Mouse (Mus musculus) hindbrain, embryonic 10.5 days (tissue): ENCODE data around the gene Rtl5. TPM values are rescaled to one million over a fixed set of nuclear protein-coding genes. Genes with fewer than 3 reads are reported as not detected.
"Not testable (repeated sequence)": the region's sequence is repeated elsewhere in the genome, so short reads cannot be mapped to it uniquely, and the experiment has no call there.

ENCODE experiments used
- DNase-seq: peaks from one replicate; pipeline ENCODE4 v3.0.0-alpha.2; 2017; ENCODE audit warnings: low spot score
- H3K27ac ChIP-seq: fragments of 300-500 bp; sonication (generic); 2 replicates; pipeline ENCODE4 v1.5.1; 2016; ENCODE audit warnings: mild to moderate bottlenecking, moderate library complexity
- H3K27me3 ChIP-seq: fragments of 300-500 bp; sonication (generic); 2 replicates; pipeline ENCODE4 v1.6.1; 2016; ENCODE audit warnings: mild to moderate bottlenecking; ENCODE audit not compliant: poor library complexity, insufficient read depth, severe bottlenecking
- H3K36me3 ChIP-seq: fragments of 300-500 bp; sonication (generic); 2 replicates; pipeline ENCODE4 v1.6.1; 2016; ENCODE audit warnings: mild to moderate bottlenecking, moderate library complexity
- H3K4me1 ChIP-seq: fragments of 300-500 bp; sonication (generic); replicated peaks from 2 replicates; pipeline ENCODE4 v1.6.1; 2016; ENCODE audit warnings: mild to moderate bottlenecking
- H3K4me3 ChIP-seq: fragments of 300-500 bp; sonication (generic); 2 replicates; pipeline ENCODE4 v1.5.1; 2016; ENCODE audit warnings: mild to moderate bottlenecking, moderate library complexity
- H3K9me3 ChIP-seq: fragments of 300-500 bp; sonication (generic); 2 replicates; pipeline ENCODE4 v1.6.1; 2016; ENCODE audit warnings: mild to moderate bottlenecking, moderate library complexity
- WGBS: fragments of 180-500 bp; shearing (Covaris S2); methylation state at CpG from one replicate; pipeline ENCODE4 v1.1.7; 2016; 5-methylcytosine and 5-hydroxymethylcytosine counted together
- polyA plus RNA-seq: library from polyadenylated mRNA; unstranded; fragments of >200 nt; fragmentation: Nextera tagmentation; extraction: Ambion mirVana; gene quantifications from 2 replicates; pipeline ENCODE4 v1.2.1, GENCODE M21; 2016

Gene Rtl5
- 2.8 and 3.6 TPM in 2 replicates for polyA plus RNA-seq

DNA sequence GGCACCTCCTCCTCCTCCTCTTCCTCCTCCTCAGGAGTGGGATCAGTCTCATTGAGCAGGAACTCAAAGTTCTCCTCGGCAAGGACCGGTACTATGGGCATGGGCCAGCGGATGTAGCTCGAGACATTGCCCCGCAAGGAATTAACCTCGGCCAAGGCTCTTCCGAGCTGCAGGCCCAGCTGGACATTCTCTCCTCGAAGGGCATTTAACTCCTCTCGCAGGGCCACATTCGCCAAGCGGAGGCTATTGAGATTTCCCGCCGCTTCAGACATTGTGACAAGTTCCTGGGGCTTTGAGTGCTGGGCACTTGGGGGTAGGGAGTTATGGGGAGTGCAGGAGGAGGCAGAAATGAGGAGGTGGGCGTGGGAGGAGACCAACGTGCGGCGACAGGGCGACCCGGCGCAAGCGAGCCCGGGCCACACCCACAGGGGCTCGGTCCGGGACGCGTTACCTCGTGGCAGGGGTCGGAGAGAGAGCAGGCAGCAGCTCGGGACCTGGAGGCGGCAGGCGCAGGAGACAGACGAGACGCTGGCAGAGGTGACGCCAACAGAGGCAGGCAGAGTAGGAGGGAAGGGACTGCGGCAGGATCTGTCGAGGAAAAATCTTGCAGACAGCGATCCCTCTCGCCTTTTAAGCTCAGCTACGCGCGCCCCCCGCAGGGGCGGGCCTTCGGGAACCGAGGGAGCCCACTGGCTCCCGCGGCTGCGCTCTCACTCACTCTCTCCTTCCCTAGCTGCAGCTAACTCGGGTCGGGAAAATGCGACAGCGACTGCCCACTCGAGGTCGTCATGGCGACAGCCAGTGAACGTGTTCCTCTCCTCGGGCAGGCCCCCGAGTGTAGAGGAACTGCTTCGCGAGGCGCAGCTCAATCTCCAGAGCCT, at the start of gene Rtl5:
TSS of gene Rtl5 (minus strand) at position 714 of the 881 bp plus-strand sequence.
- peak; percentile 76 for DNase-seq
- Histone ChIP-seq H3K27me3 (peaks cover 70% of the 10 kb centered on the region), H3K36me3 (peaks cover 12% of the 10 kb centered on the region; the same call in 1 of the 2 replicates), H3K4me1 (peaks cover 54% of the 10 kb centered on the region), H3K9me3 (no peaks in the 10 kb centered on the region), H3K27ac (peak within 1 kb of the TSS; percentile 89), H3K4me3 (peak within 1 kb of the TSS; percentile 60)
- WGBS: 19% methylated on average over 61 of the region's 61 CpGs

DNA sequence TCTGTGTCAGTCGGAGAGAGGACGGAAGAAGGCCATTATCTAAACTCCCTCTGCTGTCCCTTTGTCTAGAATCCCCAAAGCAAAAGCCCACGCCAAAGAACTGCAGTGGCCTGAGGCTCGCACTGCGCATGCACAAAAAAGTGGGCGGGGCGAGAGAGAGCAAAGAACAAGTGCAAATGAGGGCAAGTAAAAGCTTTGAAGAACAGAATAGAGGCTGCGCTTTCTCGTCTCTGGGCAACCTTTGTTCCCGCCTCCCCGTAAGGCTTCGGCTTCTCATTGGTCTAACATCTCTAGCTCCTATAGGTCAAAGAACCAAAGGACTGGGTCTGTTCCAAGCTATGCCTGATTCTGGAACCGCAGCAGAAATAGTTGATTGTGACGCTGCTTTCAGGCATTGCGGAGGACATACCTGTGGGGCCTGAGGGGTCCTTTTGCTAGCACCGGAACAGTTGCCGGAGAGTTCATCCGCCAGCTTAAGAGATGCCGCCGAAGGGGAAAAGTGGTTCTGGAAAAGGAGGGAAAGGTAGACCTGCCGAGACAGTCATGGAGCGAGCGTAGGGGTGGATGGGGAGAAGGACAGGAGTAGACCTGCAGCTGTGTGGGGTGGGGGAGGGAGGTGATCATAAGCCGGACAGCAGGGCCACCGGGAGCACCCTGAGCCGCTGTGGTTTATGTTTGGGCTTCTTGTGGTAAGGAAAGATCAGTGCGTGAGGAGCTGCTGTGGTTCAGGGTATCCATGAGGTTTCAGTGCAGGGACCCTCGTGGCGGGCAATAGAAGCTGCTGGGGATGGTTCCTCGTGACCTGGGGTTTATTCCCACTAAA, 48.1 kb upstream of the Rtl5 start, which contains the start of gene Pin4:
TSS of gene Pin4 (plus strand) at position 406 of the 823 bp plus-strand sequence.
- H3K27ac ChIP-seq: peak within 1 kb of the TSS; percentile 84
- H3K9me3 ChIP-seq: no peaks in the 10 kb centered on the region
- WGBS: 15% methylated on average over 30 of the region's 30 CpGs
- peak within 1 kb of the TSS; percentile 68 for H3K4me3 ChIP-seq
- H3K27me3 ChIP-seq: peaks cover 10% of the 10 kb centered on the region; the same call in 1 of the 2 replicates
- peaks cover 8% of the 10 kb centered on the region for H3K4me1 ChIP-seq
- peaks cover 29% of the 10 kb centered on the region for H3K36me3 ChIP-seq
- peak; percentile 94 for DNase-seq

DNA sequence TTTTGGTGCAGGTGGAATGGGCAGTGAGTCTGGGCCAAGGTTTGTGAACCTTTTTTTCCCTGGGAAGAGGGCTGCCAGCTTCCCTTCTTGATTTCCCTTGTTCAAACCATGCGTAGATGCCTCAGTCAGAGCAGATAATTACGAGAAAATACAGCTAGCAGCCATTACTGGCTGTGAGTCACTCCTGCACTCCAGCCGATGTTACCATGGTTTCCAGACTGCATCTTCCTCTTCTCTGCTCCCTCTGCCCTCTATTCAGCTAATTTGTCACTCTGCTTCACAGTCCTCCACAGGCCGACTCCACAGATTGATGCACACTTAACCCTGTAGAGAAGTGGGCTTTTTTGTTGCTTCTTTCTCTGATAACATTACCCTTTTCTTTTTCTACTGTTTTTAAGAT, 44.6 kb upstream of the Rtl5 start:
- H3K27ac ChIP-seq: peak overlapping the region; percentile 40; the same call in 1 of the 2 replicates
- peaks cover 8% of the 10 kb centered on the region for H3K4me1 ChIP-seq
- H3K27me3 ChIP-seq: peaks cover 36% of the 10 kb centered on the region
- no peaks in the 10 kb centered on the region for H3K9me3 ChIP-seq
- no peaks in the 10 kb centered on the region for H3K36me3 ChIP-seq
- H3K4me3 ChIP-seq: no peak overlapping the region
- DNase-seq: no peak
- 39% methylated on average over 4 of the region's 4 CpGs for WGBS

DNA sequence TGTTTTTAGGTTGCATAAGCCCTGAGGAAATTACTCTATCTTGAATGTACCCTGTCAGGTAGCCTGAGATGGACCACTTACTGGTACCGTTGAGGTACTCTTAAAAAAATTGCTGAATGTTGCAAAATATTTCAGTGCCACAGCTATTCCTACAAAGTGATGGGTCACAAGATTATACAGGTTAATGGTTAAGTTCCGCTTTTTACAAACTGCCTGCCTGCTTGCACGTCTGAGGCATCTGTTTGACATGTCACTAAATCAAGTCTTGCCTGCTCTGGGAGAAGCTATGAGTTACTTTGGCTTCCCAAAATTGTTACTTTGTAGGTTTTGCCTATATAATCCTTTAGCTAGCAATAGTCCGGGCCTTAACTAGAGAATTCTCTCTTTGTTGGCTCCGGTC, 38.2 kb upstream of the Rtl5 start:
- WGBS: 88% methylated on average over 5 of the region's 5 CpGs
- peaks cover 38% of the 10 kb centered on the region; the same call in 1 of the 2 replicates for H3K27me3 ChIP-seq
- DNase-seq, H3K4me3 ChIP-seq, H3K27ac ChIP-seq, H3K4me1 ChIP-seq, H3K9me3 ChIP-seq, H3K36me3 ChIP-seq: not testable (repeated sequence)

DNA sequence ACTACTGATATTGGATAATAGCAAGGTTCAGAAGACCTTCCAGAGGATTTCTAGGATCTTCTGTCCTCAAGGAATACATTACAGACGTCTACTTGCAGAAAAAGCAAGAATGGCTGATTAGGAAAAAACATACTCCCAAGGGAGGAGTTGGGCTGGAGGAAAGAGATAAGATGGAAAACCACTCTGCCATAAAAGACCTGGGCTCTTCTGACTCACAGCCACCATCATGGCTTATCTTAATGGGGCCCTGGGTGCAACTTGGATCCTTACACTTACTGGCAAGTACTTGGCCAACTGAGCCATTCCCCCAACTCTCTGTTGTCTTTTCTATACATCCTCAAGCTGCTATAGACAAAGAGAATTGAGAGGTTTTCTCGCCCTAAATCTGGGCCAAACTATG, 32.7 kb upstream of the Rtl5 start:
- DNase-seq, H3K4me3 ChIP-seq, H3K9me3 ChIP-seq, H3K4me1 ChIP-seq, H3K36me3 ChIP-seq, H3K27ac ChIP-seq: not testable (repeated sequence)
- H3K27me3 ChIP-seq: peaks cover 38% of the 10 kb centered on the region
- WGBS: 75% methylated on average over 2 of the region's 2 CpGs

DNA sequence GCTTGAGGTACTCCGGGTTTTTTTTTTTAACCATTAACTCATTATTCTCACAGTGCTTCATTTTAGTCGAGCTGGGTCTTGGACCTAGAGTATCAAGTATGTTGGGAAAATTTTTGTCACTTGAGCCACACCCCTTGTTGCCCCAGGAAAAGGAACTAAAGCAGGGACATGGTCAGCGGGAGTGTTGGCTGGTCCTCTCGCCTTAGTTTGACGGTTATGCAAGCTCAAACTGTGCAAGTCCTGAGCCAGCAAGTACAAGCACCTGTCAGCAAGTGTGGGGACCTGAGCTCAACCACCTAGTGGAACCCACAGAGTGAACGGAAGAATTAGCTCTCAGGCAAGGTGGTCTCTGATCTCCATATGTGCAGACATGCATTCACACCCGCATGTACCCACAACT, 30.8 kb upstream of the Rtl5 start:
- Histone ChIP-seq H3K4me3 (no peak overlapping the region), H3K4me1 (peaks cover 10% of the 10 kb centered on the region), H3K36me3 (no peaks in the 10 kb centered on the region), H3K27me3 (peaks cover 36% of the 10 kb centered on the region), H3K9me3 (no peaks in the 10 kb centered on the region), H3K27ac (no peak overlapping the region)
- 66% methylated on average over 7 of the region's 7 CpGs for WGBS
- no peak for DNase-seq

DNA sequence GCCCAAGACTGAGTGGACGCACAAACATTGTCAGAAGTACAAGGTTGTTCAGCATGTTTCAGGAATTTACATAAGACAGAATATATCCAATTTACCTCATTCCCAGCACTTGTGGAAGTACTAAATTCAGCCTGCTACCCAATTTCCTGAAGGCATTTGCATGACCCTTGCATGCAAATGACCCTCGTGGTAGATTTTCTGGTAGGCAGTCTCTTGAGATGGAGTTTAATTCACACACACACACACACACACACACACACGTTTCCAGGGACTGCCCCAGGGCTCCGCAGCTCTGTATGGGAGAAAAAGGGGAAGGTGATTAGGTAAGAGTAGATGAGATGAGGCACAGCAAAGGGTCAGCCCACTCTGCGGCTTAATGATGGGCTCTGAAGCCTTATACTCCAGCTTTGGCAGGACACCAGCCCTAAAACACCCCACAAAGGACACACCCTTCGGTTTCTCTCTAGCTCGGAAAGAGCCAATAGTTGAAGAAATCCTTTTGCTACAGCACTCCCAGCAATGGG, 23.3 kb upstream of the Rtl5 start:
- Histone ChIP-seq H3K4me3 (no peak overlapping the region), H3K27me3 (peaks cover 33% of the 10 kb centered on the region), H3K27ac (no peak overlapping the region), H3K36me3 (no peaks in the 10 kb centered on the region), H3K9me3 (no peaks in the 10 kb centered on the region), H3K4me1 (no peaks in the 10 kb centered on the region)
- no peak for DNase-seq
- WGBS: 83% methylated on average over 7 of the region's 7 CpGs

DNA sequence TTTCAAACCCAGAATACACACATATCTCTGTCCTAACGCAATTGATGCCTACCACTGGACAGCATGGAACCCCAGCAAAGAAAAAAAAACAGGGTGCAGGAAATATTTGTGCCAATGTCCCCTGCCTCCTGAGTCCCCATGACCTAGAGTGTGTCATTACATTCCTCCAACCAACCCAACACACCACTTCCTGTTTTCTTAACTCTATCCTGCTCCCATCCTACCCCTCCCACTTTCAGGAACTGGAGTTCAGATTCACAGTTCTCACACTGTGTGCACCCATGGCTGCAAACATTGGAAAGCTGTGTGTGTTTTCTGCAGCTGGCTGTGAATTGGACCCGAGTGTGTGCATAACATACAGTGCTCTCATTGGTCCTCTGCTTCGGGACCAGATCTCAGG, 19.5 kb upstream of the Rtl5 start:
- no peak for DNase-seq
- Histone ChIP-seq H3K4me1 (no peaks in the 10 kb centered on the region; the same call in 1 of the 2 replicates), H3K27ac (no peak overlapping the region), H3K36me3 (no peaks in the 10 kb centered on the region), H3K4me3 (no peak overlapping the region), H3K27me3 (peaks cover 59% of the 10 kb centered on the region), H3K9me3 (no peaks in the 10 kb centered on the region)
- WGBS: 79% methylated on average over 3 of the region's 3 CpGs

DNA sequence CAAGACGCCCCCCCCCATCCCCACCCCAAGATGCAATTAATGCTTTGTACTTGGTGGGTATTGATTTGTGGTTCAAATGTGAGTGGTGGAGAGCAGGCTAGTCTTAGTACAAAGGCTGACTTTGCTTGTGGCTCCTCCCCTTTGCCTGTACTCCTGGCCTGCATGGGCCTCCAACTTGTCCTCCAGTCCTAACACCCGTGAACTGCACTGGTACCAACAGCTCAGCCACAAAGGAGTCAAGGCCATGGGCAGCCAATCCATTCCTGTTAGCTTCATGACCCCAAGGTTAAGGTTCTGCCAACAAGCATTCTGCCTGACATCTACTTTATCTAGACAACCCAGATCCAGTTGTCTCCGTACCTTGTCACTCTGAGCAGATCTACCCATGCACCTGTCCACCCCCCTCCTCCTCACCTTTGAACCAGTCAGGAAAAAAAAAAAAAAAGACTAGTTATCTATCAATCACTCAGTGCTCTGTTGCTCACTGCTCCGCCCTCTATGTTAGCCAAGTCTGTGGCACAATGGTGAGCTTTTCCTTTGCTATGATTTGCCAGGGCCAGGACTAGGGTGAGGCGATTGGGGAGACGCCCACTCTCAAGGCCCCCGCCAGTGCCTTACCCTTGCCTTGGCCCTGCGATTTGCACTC, 14.8 kb upstream of the Rtl5 start:
- Histone ChIP-seq H3K9me3 (no peaks in the 10 kb centered on the region), H3K27ac (no peak overlapping the region; the same call in 1 of the 2 replicates), H3K36me3 (no peaks in the 10 kb centered on the region), H3K4me3 (no peak overlapping the region), H3K4me1 (peaks cover 23% of the 10 kb centered on the region), H3K27me3 (peaks cover 63% of the 10 kb centered on the region)
- DNase-seq: no peak
- WGBS: 87% methylated on average over 8 of the region's 8 CpGs

DNA sequence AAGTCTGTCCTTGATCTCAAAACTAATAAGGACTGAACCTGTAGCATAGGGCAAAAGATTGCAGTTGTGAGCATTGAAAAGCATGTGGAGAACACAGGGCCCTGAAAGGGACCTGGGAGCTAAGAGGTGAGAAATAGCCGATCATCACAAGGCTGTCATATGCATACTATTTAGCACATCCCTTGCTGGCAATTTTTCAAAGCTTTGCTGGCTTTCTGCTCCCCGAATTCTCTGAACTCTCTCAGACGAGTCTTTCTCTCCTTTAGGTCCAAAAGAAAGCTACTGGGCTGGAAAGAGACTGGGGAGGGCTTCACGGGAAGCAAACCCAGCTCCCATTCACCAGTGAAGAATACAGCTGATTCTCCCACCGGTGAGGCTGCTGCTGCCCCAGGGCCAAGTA, 11.2 kb upstream of the Rtl5 start:
- H3K27ac ChIP-seq: peak overlapping the region; percentile 87
- H3K27me3 ChIP-seq: peaks cover 77% of the 10 kb centered on the region
- WGBS: 45% methylated on average over 5 of the region's 5 CpGs
- H3K4me3 ChIP-seq: 0 out of 2 replicates have a peak overlapping the region, but pooled peaks have one; percentile 4
- no peaks in the 10 kb centered on the region for H3K9me3 ChIP-seq
- H3K36me3 ChIP-seq: peaks cover 21% of the 10 kb centered on the region
- peaks cover 27% of the 10 kb centered on the region for H3K4me1 ChIP-seq
- DNase-seq: no peak

DNA sequence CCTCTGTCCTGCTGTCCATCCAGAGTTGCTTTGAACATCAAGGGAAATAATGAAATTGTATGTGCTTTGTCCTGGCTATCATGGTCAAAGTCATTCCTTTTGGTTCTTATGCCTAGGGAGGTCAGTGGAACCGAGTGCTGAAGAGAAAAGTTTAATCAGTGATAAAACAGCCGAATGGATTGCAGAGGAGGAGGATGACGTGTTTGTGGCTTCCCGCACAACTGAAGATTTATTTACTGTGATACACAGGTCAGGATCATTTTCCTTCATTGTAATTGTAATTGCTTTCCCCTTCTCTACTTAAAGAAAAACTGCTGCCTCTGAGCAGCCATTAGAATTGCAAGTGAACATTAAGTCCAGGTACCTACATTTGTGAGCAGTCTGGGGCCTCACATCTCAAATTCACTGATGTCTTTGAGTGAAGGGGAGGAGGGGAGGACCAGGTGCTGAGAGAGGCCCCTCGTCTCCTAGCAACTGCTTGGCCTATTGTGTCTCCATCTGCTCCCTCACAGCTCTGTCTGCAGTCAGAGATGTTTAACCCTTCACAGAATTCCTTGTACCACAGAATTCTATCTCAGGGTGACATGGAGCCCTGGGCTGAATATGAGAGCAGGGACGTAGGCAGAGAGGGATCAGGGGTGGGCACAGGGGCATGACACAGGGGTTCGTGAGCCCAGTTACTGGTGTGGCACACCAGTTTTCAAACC, 10.6 kb upstream of the Rtl5 start:
- Histone ChIP-seq H3K9me3 (no peaks in the 10 kb centered on the region), H3K27me3 (peaks cover 76% of the 10 kb centered on the region), H3K4me1 (peaks cover 27% of the 10 kb centered on the region), H3K36me3 (peaks cover 22% of the 10 kb centered on the region), H3K4me3 (0 out of 2 replicates have a peak overlapping the region, but pooled peaks have one; percentile 4), H3K27ac (peak overlapping the region; percentile 87)
- peak; percentile 69 for DNase-seq
- WGBS: 48% methylated on average over 7 of the region's 7 CpGs

DNA sequence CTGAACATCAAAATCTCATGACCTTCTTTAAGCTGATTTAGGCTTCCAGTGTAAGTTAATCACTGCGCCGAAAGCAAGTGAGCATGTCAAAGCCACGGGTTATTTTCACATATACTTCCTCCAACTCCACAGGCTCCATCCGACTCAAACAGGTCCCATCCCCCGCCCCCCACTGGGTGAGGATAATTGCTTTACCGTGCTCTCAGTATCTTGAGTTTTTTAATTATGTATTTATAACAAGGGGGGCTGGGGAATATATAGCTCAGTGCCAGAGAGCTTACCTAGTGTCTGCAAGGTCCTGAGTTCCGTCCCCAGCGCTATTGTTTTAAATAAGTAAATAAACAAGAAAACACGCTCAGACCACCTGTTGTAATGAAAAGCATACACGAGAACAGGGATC, 10.0 kb upstream of the Rtl5 start:
- H3K36me3 ChIP-seq: peaks cover 22% of the 10 kb centered on the region
- no peaks in the 10 kb centered on the region for H3K9me3 ChIP-seq
- H3K27me3 ChIP-seq: peaks cover 70% of the 10 kb centered on the region
- no peak for DNase-seq
- H3K27ac ChIP-seq: peak overlapping the region; percentile 87
- WGBS: 54% methylated on average over 10 of the region's 10 CpGs
- no peak overlapping the region for H3K4me3 ChIP-seq
- peaks cover 27% of the 10 kb centered on the region for H3K4me1 ChIP-seq
